Mouse (Mus musculus) neutrophil, adult 65 days (primary cell): ENCODE results near the gene Mkrn3. TPM values are rescaled to one million over a fixed set of nuclear protein-coding genes. Genes with fewer than 3 reads are reported as not detected.

Experiments
- total RNA-seq: library from RNA; stranded (reverse); gene quantifications from 2 replicates; pipeline ENCODE4 v1.2.4, GENCODE M21; 2023

The Mkrn3 gene
- total RNA-seq, result not detected in 2 replicates

GRCm38 (mm10) chr7:62419493-62420360 lies at the start of gene Mkrn3:
Gene Mkrn3 (minus strand): TSS chr7:62420139.

GRCm38 (mm10) chr7:62463878-62464755 lies 44.2 kb upstream of the Mkrn3 start, which contains the start of gene Peg12:
Gene Peg12 (minus strand): TSS chr7:62464510.

GRCm38 (mm10) chr7:62376510-62377304 lies 43.2 kb downstream of the Mkrn3 start, which contains the start of gene Magel2:
Gene Magel2 (plus strand): TSS chr7:62377010.

Other genes starting within 250 kb of the Mkrn3 start
- gene Ndn, start 73.6 kb downstream of the Mkrn3 start, total RNA-seq, result not detected in 2 replicates
- gene Magel2, start 43.1 kb downstream of the Mkrn3 start, total RNA-seq, result not detected in 2 replicates
- 0.95 and 1.3 TPM in 2 replicates for gene Peg12, start 44.4 kb upstream of the Mkrn3 start, total RNA-seq